Mouse (Mus musculus) spleen, adult 12 weeks (tissue): ENCODE measurements around the gene Spred2.
A peak's percentile ranks its signal among the peaks of the same experiment; 100 is the strongest.

Experiments used
- DNase-seq: peaks from one replicate; pipeline ENCODE4 v3.0.0; 2022; ENCODE audit warnings: low spot score

Spred2 gene

GRCm38 (mm10) chr11:19925149-19925975, 1.2 kb downstream of the Spred2 start:
- peak; percentile 61 for DNase-seq

DNA sequence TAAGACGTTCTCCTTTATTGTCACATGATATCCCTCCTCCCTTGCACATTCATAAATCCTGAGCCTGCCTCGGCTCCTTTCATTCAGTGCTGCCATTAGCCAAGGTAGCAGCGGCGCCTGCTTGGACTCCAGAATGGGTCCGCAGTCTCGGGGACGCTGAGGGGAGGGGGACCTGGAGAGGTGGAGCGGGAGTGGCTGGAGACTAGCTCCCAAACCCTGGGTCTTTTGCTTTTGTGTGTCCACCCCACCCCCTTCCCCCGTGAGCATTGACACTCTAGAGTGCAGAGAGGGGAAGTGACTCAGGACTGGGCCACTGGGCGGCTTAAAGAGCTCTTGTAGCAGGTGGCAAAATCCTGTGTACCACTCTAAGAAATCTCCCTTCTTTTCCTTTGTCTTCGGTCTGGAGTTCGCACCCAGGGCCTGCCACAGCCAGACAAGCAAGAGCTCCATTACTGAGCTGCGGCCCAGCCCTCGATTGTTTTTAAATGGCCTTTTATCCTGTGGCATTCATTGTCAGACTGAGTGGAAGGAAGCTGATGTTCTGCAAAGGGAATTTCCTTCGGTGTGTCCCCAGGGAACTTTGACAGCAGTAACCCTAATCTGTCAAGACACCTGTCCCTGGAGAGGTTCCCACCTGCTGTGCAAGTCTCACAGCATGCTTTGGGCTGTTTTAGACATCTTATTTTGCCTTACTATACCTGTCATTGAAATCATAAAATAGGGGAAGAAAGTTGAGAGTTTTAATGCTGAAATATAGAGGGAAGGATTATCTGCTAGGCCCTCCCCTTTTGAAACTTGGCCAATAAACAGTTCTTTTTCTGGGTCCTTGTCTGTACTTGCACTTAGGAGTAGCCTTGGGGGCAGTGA, 2.0 kb downstream of the Spred2 start:
- peak; percentile 38 for DNase-seq

- no peak for DNase-seq
Observed at GRCm38 (mm10) chr11:19926843-19927120, 2.6 kb downstream of the Spred2 start.

DNA sequence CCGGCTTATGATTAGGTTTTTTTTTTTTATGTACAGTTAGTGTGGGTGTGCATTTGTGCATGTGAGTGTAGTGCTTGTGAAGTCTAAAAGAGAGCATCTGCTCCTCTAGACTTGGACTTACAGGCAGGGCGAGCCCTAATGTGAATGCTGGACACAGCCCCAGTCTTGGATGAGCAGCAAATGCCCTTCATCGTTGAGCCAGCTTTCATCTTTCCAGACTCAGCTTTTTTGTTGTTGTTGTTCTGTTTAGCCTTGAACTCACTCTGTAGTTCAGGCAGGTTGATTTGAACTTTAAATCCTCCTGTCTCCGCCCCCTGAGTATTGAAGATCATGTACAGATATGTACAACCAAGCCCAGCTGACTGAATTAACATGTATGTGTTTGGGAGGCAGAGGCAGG, 4.5 kb downstream of the Spred2 start:
- DNase-seq: no peak

- DNase-seq: no peak
Observed at GRCm38 (mm10) chr11:19929087-19929865, 5.1 kb downstream of the Spred2 start.

GRCm38 (mm10) chr11:19931569-19932230, 7.5 kb downstream of the Spred2 start:
- DNase-seq: no peak

GRCm38 (mm10) chr11:19932983-19933511, 8.9 kb downstream of the Spred2 start:
- no peak for DNase-seq

GRCm38 (mm10) chr11:19935524-19936354, 11.6 kb downstream of the Spred2 start:
- DNase-seq: no peak

DNA sequence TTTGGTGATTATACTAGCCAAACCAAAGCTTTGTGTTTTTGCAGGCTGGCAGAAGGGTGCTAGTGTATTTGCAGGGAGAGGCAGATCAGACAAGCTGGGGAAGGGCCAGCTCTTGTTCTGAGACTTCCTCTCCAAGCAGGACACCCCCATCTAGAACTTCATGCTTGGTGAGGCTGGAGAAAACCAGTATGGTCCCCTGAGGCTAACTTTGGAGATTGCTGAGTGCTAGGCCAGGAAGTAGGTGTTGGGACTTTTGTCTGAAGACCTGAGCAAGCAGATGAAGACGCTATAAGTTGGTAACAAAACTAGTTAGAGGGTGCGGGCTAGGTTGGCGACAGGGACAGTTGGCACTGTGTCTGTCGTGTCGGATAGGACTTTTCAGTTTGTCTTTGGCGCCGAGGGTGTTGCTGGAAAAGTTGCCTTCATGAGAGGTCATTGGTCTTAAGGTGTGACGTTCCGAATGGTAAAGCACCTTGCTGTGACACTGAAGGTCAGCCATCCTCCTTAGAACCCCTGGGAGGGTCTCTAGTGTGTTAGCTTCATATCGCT, 14.4 kb downstream of the Spred2 start:
- no peak for DNase-seq

DNA sequence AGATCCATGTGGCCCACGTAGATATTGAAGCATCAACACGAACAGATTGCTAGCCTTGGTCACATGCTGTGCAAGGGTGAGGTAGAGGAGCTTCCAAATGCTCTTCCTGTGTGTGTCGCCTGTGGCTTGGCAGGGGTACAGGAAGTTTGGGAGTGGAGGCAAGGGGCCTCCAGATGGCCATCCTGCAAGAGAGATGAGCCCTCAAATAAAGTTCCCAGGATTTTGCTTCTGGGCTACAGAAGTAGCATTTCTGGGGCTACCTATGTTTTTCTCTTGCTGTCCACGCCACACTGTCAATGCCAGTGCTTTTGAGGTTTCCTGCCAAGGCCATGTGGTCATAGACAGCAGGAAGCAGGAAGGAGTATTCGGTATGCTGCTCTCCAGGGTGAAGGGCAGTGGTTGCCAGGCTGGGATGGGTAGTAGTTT, 15.1 kb downstream of the Spred2 start:
- no peak for DNase-seq

- DNase-seq: no peak
Observed at GRCm38 (mm10) chr11:19939831-19940230, 15.7 kb downstream of the Spred2 start.

- no peak for DNase-seq
Observed at GRCm38 (mm10) chr11:19941156-19941777, 17.1 kb downstream of the Spred2 start.

DNA sequence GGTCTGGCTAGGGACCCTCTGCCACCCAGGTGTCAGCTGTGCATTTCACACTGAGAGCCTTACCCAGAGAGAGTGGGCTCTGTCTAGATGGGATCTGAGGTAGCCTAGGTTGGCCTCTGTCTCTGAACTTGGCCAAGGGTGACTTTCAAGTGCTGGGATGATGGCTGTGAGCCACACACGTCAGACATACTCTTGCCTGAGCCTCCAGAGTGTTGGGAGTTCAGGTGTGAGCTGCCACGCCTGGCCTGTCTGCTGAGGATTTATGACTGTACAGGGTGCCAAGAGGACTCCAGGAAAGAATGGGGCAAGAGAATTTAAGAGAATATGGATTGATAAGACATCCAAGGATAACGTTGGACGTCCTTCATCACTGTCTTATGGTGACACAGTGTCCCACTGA, 17.8 kb downstream of the Spred2 start:
- no peak for DNase-seq

DNA sequence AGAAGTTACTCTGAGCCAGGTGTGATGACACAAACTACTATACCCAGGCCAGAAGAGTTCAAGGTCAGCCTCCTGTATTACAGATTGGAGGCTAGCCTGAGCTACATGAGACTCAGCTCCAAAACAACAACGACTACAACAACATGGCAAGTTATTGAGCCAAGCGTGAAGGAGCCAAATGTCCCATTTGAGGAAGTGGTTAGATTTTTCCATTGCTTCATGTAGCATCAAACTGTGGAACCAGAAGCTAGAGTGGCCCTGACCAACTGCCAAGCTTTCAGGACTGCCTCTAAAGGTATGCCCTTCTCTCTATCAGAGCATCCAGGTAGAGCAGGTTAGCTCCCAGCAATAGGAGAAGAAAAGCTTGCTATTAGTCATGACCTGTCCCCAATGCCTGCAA, 19.6 kb downstream of the Spred2 start:
- no peak for DNase-seq

- no peak for DNase-seq
Observed at GRCm38 (mm10) chr11:19944701-19945100, 20.5 kb downstream of the Spred2 start.

DNA sequence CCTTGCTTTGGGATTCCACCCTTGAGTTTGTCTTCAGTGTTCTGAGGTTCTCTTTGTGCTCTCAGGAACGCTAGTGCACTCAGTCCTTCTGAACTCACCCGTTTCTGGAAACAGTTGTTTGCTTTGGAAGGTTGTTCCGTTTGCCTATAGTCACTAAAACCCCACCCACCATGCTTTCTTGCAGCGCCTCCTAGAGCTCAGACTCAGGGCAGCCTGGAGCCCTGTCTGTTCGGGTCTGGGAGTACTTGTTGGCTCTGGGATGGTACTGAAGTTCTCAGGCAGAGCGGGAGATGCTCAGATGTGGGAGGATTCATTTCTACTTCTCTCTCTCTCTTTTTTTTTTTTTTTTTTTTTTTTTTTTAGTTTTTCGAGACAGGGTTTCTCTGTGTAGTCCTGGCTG, 22.5 kb downstream of the Spred2 start:
- DNase-seq: no peak

DNA sequence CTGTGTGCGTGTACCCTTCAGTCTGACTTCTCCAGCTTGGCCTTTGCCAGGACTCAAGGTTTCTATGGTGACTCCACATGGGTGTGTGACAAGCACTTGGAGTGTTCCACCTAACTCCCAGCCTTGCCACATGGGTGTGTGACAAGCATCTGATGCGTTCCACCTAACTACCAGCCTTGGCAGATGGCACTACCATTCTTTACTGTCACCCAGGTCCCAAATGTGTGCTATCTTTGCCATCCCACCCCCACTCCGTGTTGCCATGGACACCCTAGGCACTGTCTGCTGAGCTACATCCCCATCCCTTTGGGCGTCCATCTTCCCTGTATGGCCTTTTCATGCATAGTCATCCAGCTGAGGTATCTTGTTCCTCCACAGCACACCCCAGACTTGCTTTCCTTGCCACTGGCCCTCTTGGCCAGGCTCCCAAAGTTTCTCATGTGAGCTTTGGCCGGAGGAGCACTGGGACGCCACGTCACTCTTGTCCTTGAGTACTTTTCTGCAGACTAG, 23.5 kb downstream of the Spred2 start:
- DNase-seq: no peak

- DNase-seq: no peak
Observed at GRCm38 (mm10) chr11:19949725-19950124, 25.6 kb downstream of the Spred2 start.

GRCm38 (mm10) chr11:19950169-19950568, 26.0 kb downstream of the Spred2 start:
- DNase-seq: no peak

DNA sequence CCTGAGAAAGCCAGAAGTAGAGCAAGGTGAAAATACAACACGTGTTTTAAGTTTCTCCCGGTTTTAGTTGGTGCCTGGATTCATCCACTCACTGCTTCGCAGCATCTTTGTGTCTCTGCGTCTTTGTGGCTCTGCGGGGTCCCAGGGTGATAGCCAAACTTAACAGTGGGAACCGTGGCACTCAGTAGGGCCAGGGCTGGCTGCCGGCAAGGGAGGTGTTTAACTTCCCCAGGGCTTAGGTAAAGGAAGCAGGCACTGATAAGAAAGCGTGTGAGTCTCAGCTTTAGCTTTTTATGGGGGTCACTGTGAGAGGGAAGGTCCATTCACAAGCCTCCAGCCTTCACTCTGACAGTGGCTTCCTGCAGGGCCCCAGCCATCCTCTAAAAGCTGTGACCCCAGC, 28.8 kb downstream of the Spred2 start:
- DNase-seq: no peak
